In genomic region chr13:41200861-41201260, GRCm38 (mm10) we compare ENCODE assay signal across 28 mouse cellular contexts. TPM values are rescaled to one million over a fixed set of nuclear protein-coding genes. Genes with fewer than 3 reads are reported as not detected.
DNase-seq lines count a peak whose midpoint lies in the region; ATAC-seq and TF ChIP-seq lines count a peak whose summit lies in the region.
"Had no signal": no experiment of that assay in that cellular context is flagged by ENCODE, and none has a peak within 500 bp of the region (broad histone marks: within the 10 kb centered on the region; RNA-seq: fewer than 3 reads in every experiment).

No protein-coding gene starts in this region.

- H3K27me3 ChIP-seq in liver, adult 2 months (ENCODE audit: control insufficient read depth, insufficient read depth, low read length), result no peaks in the 10 kb centered on the region
- H3K27me3 ChIP-seq in liver, embryonic 11.5 days (replicated peaks; ENCODE audit: control insufficient read depth, insufficient read depth, low read length), result no peaks in the 10 kb centered on the region
- H3K27me3 ChIP-seq: embryonic facial prominence, embryonic 12.5 days; hindbrain, embryonic 15.5 days; kidney, embryonic 15.5 days; liver, embryonic 13.5 days; midbrain, embryonic 13.5 days; stomach, embryonic 15.5 days had no signal

- H3K4me1 ChIP-seq in liver, adult 2 months (ENCODE audit: control insufficient read depth, insufficient read depth, low read length), result peaks cover 65% of the 10 kb centered on the region
- H3K4me1 ChIP-seq in liver, embryonic 11.5 days (replicated peaks; ENCODE audit: control insufficient read depth, insufficient read depth, low read length), result no peaks in the 10 kb centered on the region
- H3K4me1 ChIP-seq: heart, embryonic 13.5 days; stomach, embryonic 15.5 days had no signal

- TF ChIP-seq CTCF in layer of hippocampus, adult 2 months (conservative IDR thresholded peaks at IDR 0.05), result 0 out of 2 replicates have a peak, but pooled peaks have one; percentile 5
- TF ChIP-seq CTCF in liver, adult 2 months (IDR thresholded peaks at IDR 0.05; ENCODE audit: low read depth, low read length), result no peak

- peak overlapping the region; percentile 43; the same call in 1 of the 2 replicates for H3K27ac ChIP-seq in layer of hippocampus, adult 2 months
- peak overlapping the region; percentile 38; the same call in 1 of the 2 replicates for H3K27ac ChIP-seq in liver, adult 2 months (replicated peaks; ENCODE audit: insufficient read depth, low read depth, low read length)
- no peak overlapping the region for H3K27ac ChIP-seq in liver, embryonic 11.5 days (ENCODE audit: low read depth, low read length)
- H3K27ac ChIP-seq: embryonic facial prominence, embryonic 12.5 days; heart, embryonic 13.5 days; hindbrain, embryonic 15.5 days; kidney, embryonic 15.5 days; limb, embryonic 13.5 days; liver, embryonic 13.5 days; midbrain, embryonic 13.5 days; stomach, embryonic 15.5 days had no signal

- TF ChIP-seq POLR2A in liver, adult 2 months (IDR thresholded peaks at IDR 0.05; ENCODE audit: extremely low read depth, insufficient read depth, low read length), result no peak

- no peaks in the 10 kb centered on the region for H3K9me3 ChIP-seq in liver, embryonic 11.5 days (ENCODE audit: control insufficient read depth, low read length)
- H3K9me3 ChIP-seq: embryonic facial prominence, embryonic 12.5 days; heart, embryonic 13.5 days; hindbrain, embryonic 15.5 days; kidney, embryonic 15.5 days; limb, embryonic 13.5 days; liver, embryonic 13.5 days; megakaryocyte, embryonic 14.5 days; midbrain, embryonic 13.5 days; stomach, embryonic 15.5 days had no signal

- peaks cover 2% of the 10 kb centered on the region; the same call in 1 of the 2 replicates for H3K36me3 ChIP-seq in liver, adult 2 months (ENCODE audit: control insufficient read depth, insufficient read depth, low read length)
- no peaks in the 10 kb centered on the region for H3K36me3 ChIP-seq in liver, embryonic 11.5 days (ENCODE audit: control insufficient read depth, insufficient read depth, low read length)
- H3K36me3 ChIP-seq: embryonic facial prominence, embryonic 12.5 days; heart, embryonic 13.5 days; hindbrain, embryonic 15.5 days; kidney, embryonic 15.5 days; limb, embryonic 13.5 days; liver, embryonic 13.5 days; stomach, embryonic 15.5 days had no signal

- WGBS in liver, adult 2 months, result 28% methylated on average over 2 of the region's 2 CpGs
- 71% methylated on average over 2 of the region's 2 CpGs for WGBS in liver, embryonic 11.5 days

- no peak for ATAC-seq in liver, embryonic 11.5 days (replicated peaks; ENCODE audit: low FRiP score)
- ATAC-seq: forebrain, embryonic 14.5 days; lung, postnatal 0 days; midbrain, embryonic 13.5 days had no signal

- H3K79me2 ChIP-seq in liver, adult 2 months (ENCODE audit: control insufficient read depth, insufficient read depth, low read length), result peaks cover 34% of the 10 kb centered on the region; the same call in 1 of the 2 replicates

- no peak overlapping the region for H3K9ac ChIP-seq in liver, adult 2 months (ENCODE audit: low read depth, low read length)
- no peak overlapping the region for H3K9ac ChIP-seq in liver, embryonic 11.5 days (ENCODE audit: low read depth, low read length)
- H3K9ac ChIP-seq: embryonic facial prominence, embryonic 12.5 days; heart, embryonic 13.5 days; hindbrain, embryonic 15.5 days; kidney, embryonic 15.5 days; limb, embryonic 13.5 days; liver, embryonic 13.5 days; midbrain, embryonic 13.5 days; stomach, embryonic 15.5 days had no signal

- no peak overlapping the region for H3K4me2 ChIP-seq in liver, embryonic 11.5 days
- H3K4me2 ChIP-seq: embryonic facial prominence, embryonic 12.5 days; heart, embryonic 13.5 days; hindbrain, embryonic 15.5 days; kidney, embryonic 15.5 days; limb, embryonic 13.5 days; liver, embryonic 13.5 days; midbrain, embryonic 13.5 days; stomach, embryonic 15.5 days had no signal

- DNase-seq in cerebellum, postnatal 10 days, result peak; percentile 39 to 49
- DNase-seq in cerebellum, postnatal 25 days, result no peak
- DNase-seq in layer of hippocampus, adult 2 months (ENCODE audit: low spot score in 2 of 2), result peak in 1 of 2 experiments; percentile 37
- no peak for DNase-seq in layer of hippocampus, postnatal 36 days
- DNase-seq in liver, adult 2 months (ENCODE audit: extremely low read depth, low read depth, low spot score), result peak; percentile 63
- no peak for DNase-seq in liver, embryonic 11.5 days (ENCODE audit: low spot score)
- DNase-seq: adrenal gland, postnatal 25 days; B cell, adult 2 months; embryo, embryonic 11 days; gastrocnemius, postnatal 10 days; heart, postnatal 10 days; kidney, adult 18-20 months; kidney, postnatal 25 days; liver, embryonic 13.5 days; lung, adult 18-20 months; lung, postnatal 4 days; right cerebral cortex, postnatal 25 days had no signal

- no peak overlapping the region for H3K4me3 ChIP-seq in layer of hippocampus, adult 2 months
- no peak overlapping the region for H3K4me3 ChIP-seq in liver, adult 2 months (ENCODE audit: insufficient read depth, low read depth, low read length)
- H3K4me3 ChIP-seq in liver, embryonic 11.5 days (ENCODE audit: low read depth, low read length), result no peak overlapping the region
- H3K4me3 ChIP-seq: embryonic facial prominence, embryonic 12.5 days; heart, embryonic 13.5 days; hindbrain, embryonic 15.5 days; kidney, embryonic 15.5 days; limb, embryonic 13.5 days; liver, embryonic 13.5 days; megakaryocyte, embryonic 14.5 days; midbrain, embryonic 13.5 days; stomach, embryonic 15.5 days had no signal

RNA-seq across cellular contexts. Expression of gene Elovl2, which starts 19.3 kb away (rescaled TPM):
- total RNA-seq in layer of hippocampus, adult 2 months (2021), result 10 to 100 TPM; 16.2 to 16.9 TPM
- 10 to 100 TPM; 17.4 to 18.0 TPM for total RNA-seq in layer of hippocampus, postnatal 36 days (2021)
- 287 and 443 TPM in 2 replicates for total RNA-seq in liver, adult 2 months (2014; rRNA removed)
- 157 and 182 TPM in 2 replicates for polyA plus RNA-seq in liver, adult 2 months (2012; rRNA removed)
- polyA plus RNA-seq in liver, embryonic 11.5 days (2014; fragmentation: Nextera tagmentation; extraction: Ambion mirVana), result 32.5 and 38.1 TPM in 2 replicates
- total RNA-seq: monocyte, adult 5-6 weeks had no signal

RNA-seq across cellular contexts. Expression of gene Smim13, which starts 48.8 kb away (rescaled TPM):
- total RNA-seq in layer of hippocampus, adult 2 months (2021), result 100 to 1,000 TPM; 141 to 143 TPM
- total RNA-seq in layer of hippocampus, postnatal 36 days (2021), result 100 to 1,000 TPM; 140 to 159 TPM
- 14.6 and 20.7 TPM in 2 replicates for total RNA-seq in liver, adult 2 months (2014; rRNA removed)
- 5.1 and 5.2 TPM in 2 replicates for polyA plus RNA-seq in liver, adult 2 months (2012; rRNA removed)
- 12.6 and 16.9 TPM in 2 replicates for polyA plus RNA-seq in liver, embryonic 11.5 days (2014; fragmentation: Nextera tagmentation; extraction: Ambion mirVana)

Comparison
In these comparisons a context has a peak if more than half of its experiments do, and no peak if none do; other contexts are left out.
1. DNase-seq: peak in cerebellum, postnatal 10 days (2 of 2) and liver, adult 2 months (single experiment); none in cerebellum, postnatal 25 days (0 of 2), layer of hippocampus, postnatal 36 days (0 of 2) and liver, embryonic 11.5 days (single experiment).
2. RNA of gene Elovl2, which starts 19.3 kb away (total RNA-seq): 287 to 443 TPM in liver, adult 2 months; 17.4 to 18.0 TPM in layer of hippocampus, postnatal 36 days and 16.2 to 16.9 TPM in layer of hippocampus, adult 2 months; every median in the first group is over 10 times any median in the second.